ENCODE assay signal across 17 mouse cellular contexts in the genomic region with DNA sequence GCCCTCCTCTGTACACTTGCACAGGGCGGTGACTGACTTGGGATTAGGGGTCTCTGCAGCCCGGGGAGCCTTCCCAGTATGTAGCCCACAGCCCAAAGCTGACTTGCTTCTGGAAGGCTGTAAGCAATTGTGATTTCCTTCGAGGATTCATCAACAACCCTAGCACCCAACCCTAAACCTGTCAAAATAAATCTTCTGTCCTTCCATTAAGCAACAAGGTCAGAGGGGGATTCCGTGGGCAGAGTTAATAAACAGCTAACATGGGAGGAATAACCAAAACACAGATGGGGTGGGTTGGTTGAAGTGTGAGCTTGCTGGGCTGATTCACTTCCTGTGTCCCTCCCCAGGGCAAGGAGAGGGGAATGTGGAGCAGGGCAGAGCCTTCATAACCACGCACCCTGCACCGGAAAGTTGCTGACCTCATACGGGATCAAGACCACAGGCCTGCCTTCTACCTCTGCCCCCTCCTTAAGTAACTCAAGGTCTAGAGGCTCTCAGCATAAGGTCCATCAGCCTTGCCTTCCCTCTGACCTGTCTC. TPM values are rescaled to one million over a fixed set of nuclear protein-coding genes. Genes with fewer than 3 reads are reported as not detected.
DNase-seq lines count a peak whose midpoint lies in the region; ATAC-seq and TF ChIP-seq lines count a peak whose summit lies in the region.
"Had no signal": no experiment of that assay in that cellular context is flagged by ENCODE, and none has a peak within 500 bp of the region (broad histone marks: within the 10 kb centered on the region; RNA-seq: fewer than 3 reads in every experiment).

No protein-coding gene starts in this region.

- POLR2A ChIA-PET in Patski (lab: Charles Lee) = interaction anchor here (1.2 to 1.3 kb wide), 2 partner anchors 8 to 22 kb away, joined by 3 read pairs; no protein-coding TSS in a partner anchor

- no peak for TF ChIP-seq CTCF in Patski (IDR thresholded peaks at IDR 0.05)

- peak; percentile 76 for ATAC-seq in Patski

- in situ Hi-C loops in Patski (cut with MboI; ENCODE audit: low pct_unique_long_range_greater_than_20kb) = no loop called here

- DNase-seq in 416B (ENCODE audit: low read depth) (peak; percentile 86), Patski (ENCODE audit: low read depth, low spot score) (peak; percentile 85)
- peak; percentile 90 for DNase-seq in kidney, adult 9 months
- peak; percentile 57 to 70 for DNase-seq in kidney, postnatal 4 days
- no peak for DNase-seq in testis, postnatal 14 days (ENCODE audit: low spot score)
- no peak for DNase-seq in left cerebral cortex, adult 18-20 months (ENCODE audit: low spot score in 2 of 2)
- DNase-seq in layer of hippocampus, adult 11-12 months (ENCODE audit: low spot score) = no peak
- DNase-seq: adrenal gland, postnatal 36 days; cerebellum, adult 8-10 months; gastrocnemius, adult 2 months; heart, postnatal 10 days; layer of hippocampus, postnatal 36 days; left cerebral cortex, postnatal 4 days; lung, embryonic 14.5 days; lung, postnatal 4 days; right cerebral cortex, adult 18-20 months had no signal

- CTCF ChIA-PET in Patski (lab: Charles Lee) = no interaction called here

- no peaks in the 10 kb centered on the region for H3K27me3 ChIP-seq in Patski

RNA-seq across cellular contexts. Expression of gene Paqr5, which starts 5.0 kb away (rescaled TPM):
- polyA plus RNA-seq in Patski (2021) = 0.44 TPM
- 1 to 10 TPM; 3.5 to 3.8 TPM for total RNA-seq in left cerebral cortex, adult 18-20 months (2021)
- total RNA-seq: gastrocnemius, adult 2 months; heart, postnatal 10 days; liver, adult 2 months had no signal

Comparison
In these comparisons a context has a peak if more than half of its experiments do, and no peak if none do; other contexts are left out.
1. DNase-seq: peak in 416B (single experiment), Patski (single experiment), kidney, adult 9 months (single experiment) and kidney, postnatal 4 days (2 of 2); none in testis, postnatal 14 days (single experiment), left cerebral cortex, adult 18-20 months (0 of 2) and layer of hippocampus, adult 11-12 months (single experiment).